Mouse (Mus musculus): ENCODE results near the gene Dck. TPM values are rescaled to one million over a fixed set of nuclear protein-coding genes. Genes with fewer than 3 reads are reported as not detected.
"Not testable (repeated sequence)": the region's sequence is repeated elsewhere in the genome, so short reads cannot be mapped to it uniquely, and the experiment has no call there.

The Dck gene
- polyA plus RNA-seq, 1 experiment from 2014 or later, result 54.7 TPM

- Histone ChIP-seq H3K4me2 (no peak overlapping the region), H3K9me3 (replicated peaks; ENCODE audit: control insufficient read depth, low read length) (no peaks in the 10 kb centered on the region), H3K4me1 (ENCODE audit: control insufficient read depth, insufficient read depth, low read length) (0 out of 2 replicates have a peak, but pooled peaks cover 2% of the 10 kb centered on the region), H3K4me3 (ENCODE audit: low read depth, low read length) (no peak overlapping the region), H3K9ac (ENCODE audit: low read depth, low read length) (no peak overlapping the region), H3K27me3 (ENCODE audit: control insufficient read depth, insufficient read depth, low read length) (no peaks in the 10 kb centered on the region), H3K27ac (ENCODE audit: low read depth, low read length) (no peak overlapping the region), H3K36me3 (ENCODE audit: control insufficient read depth, insufficient read depth, low read length) (no peaks in the 10 kb centered on the region)
- ATAC-seq (replicated peaks; ENCODE audit: insufficient number of reproducible peaks, low FRiP score, low TSS enrichment), result no peak
- WGBS (ENCODE audit: insufficient replicate concordance), result 88% methylated on average over 2 of the region's 2 CpGs
Observed at GRCm38 (mm10) chr5:88734786-88735185, 30.0 kb upstream of the Dck start.

GRCm38 (mm10) chr5:88741065-88741464 is 23.7 kb upstream of the Dck start:
- H3K4me2 ChIP-seq; H3K27ac ChIP-seq (ENCODE audit: low read depth, low read length); H3K36me3 ChIP-seq (ENCODE audit: control insufficient read depth, insufficient read depth, low read length); H3K9ac ChIP-seq (ENCODE audit: low read depth, low read length); H3K27me3 ChIP-seq (ENCODE audit: control insufficient read depth, insufficient read depth, low read length); H3K4me1 ChIP-seq (ENCODE audit: control insufficient read depth, insufficient read depth, low read length); H3K9me3 ChIP-seq (replicated peaks; ENCODE audit: control insufficient read depth, low read length); H3K4me3 ChIP-seq (ENCODE audit: low read depth, low read length); ATAC-seq (replicated peaks; ENCODE audit: insufficient number of reproducible peaks, low FRiP score, low TSS enrichment): not testable (repeated sequence)
- 87% methylated on average over 1 of the region's 1 CpGs for WGBS (ENCODE audit: insufficient replicate concordance)

DNA sequence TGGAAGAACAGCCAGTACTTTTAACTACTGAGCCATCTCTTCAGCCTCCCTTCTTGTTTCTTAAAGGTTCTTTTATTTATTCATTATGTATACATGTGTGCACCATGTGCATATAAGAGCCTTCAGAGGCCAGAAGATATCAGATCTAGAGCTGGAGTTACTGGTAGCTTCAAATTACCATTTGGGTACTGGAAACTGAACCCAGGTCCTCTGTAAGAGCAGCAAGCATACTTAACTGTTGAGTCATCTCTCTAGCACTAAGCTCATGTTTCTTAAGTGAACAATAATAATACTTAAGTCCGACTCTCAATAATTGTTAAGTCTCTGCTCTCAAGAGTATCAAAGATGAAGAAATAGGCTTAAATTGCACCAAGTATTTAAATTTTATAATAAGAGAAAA is 17.0 kb upstream of the Dck start:
- Histone ChIP-seq H3K9me3 (replicated peaks; ENCODE audit: control insufficient read depth, low read length) (no peaks in the 10 kb centered on the region), H3K4me1 (ENCODE audit: control insufficient read depth, insufficient read depth, low read length) (no peaks in the 10 kb centered on the region), H3K27ac (ENCODE audit: low read depth, low read length) (no peak overlapping the region), H3K4me2 (no peak overlapping the region), H3K4me3 (ENCODE audit: low read depth, low read length) (no peak overlapping the region), H3K9ac (ENCODE audit: low read depth, low read length) (no peak overlapping the region), H3K36me3 (ENCODE audit: control insufficient read depth, insufficient read depth, low read length) (peaks cover 7% of the 10 kb centered on the region; the same call in 1 of the 2 replicates), H3K27me3 (ENCODE audit: control insufficient read depth, insufficient read depth, low read length) (no peaks in the 10 kb centered on the region)
- WGBS (ENCODE audit: insufficient replicate concordance), result 76% methylated on average over 1 of the region's 1 CpGs
- no peak for ATAC-seq (replicated peaks; ENCODE audit: insufficient number of reproducible peaks, low FRiP score, low TSS enrichment)

DNA sequence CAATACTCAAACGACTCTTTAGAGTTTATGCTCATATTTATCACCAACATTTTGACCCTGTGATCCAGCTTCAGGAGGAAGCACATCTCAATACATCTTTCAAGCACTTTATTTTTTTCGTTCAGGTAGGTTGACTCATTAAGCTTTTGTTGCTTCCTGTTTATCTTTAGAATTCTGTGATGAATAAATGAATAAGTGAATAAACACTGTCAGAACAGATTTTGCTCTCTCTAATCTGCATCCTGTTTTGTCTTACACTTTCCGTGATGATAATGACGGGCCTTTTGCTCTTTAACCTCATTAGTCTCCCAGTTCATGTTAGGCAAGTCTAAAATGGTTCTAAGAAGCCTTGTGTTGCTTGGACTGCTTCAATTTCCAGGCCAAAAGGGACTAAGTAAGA is 11.6 kb upstream of the Dck start:
- no peak overlapping the region for H3K9ac ChIP-seq (ENCODE audit: low read depth, low read length)
- ATAC-seq (replicated peaks; ENCODE audit: insufficient number of reproducible peaks, low FRiP score, low TSS enrichment), result no peak
- H3K4me3 ChIP-seq (ENCODE audit: low read depth, low read length), result no peak overlapping the region
- H3K4me1 ChIP-seq (ENCODE audit: control insufficient read depth, insufficient read depth, low read length), result no peaks in the 10 kb centered on the region
- no peaks in the 10 kb centered on the region; the same call in 1 of the 2 replicates for H3K36me3 ChIP-seq (ENCODE audit: control insufficient read depth, insufficient read depth, low read length)
- no peak overlapping the region for H3K4me2 ChIP-seq
- 83% methylated on average over 4 of the region's 4 CpGs for WGBS (ENCODE audit: insufficient replicate concordance)
- H3K27me3 ChIP-seq (ENCODE audit: control insufficient read depth, insufficient read depth, low read length), result no peaks in the 10 kb centered on the region
- H3K9me3 ChIP-seq (replicated peaks; ENCODE audit: control insufficient read depth, low read length), result no peaks in the 10 kb centered on the region
- no peak overlapping the region for H3K27ac ChIP-seq (ENCODE audit: low read depth, low read length)

GRCm38 (mm10) chr5:88762611-88763010 is 2.2 kb upstream of the Dck start:
- 0 out of 2 replicates have a peak, but pooled peaks cover 2% of the 10 kb centered on the region for H3K36me3 ChIP-seq (ENCODE audit: control insufficient read depth, insufficient read depth, low read length)
- no peak overlapping the region for H3K9ac ChIP-seq (ENCODE audit: low read depth, low read length)
- H3K4me3 ChIP-seq (ENCODE audit: low read depth, low read length), result no peak overlapping the region
- peaks cover 12% of the 10 kb centered on the region for H3K4me1 ChIP-seq (ENCODE audit: control insufficient read depth, insufficient read depth, low read length)
- H3K9me3 ChIP-seq (replicated peaks; ENCODE audit: control insufficient read depth, low read length), result no peaks in the 10 kb centered on the region
- WGBS (ENCODE audit: insufficient replicate concordance), result 87% methylated on average over 5 of the region's 5 CpGs
- no peak overlapping the region for H3K4me2 ChIP-seq
- no peak for ATAC-seq (replicated peaks; ENCODE audit: insufficient number of reproducible peaks, low FRiP score, low TSS enrichment)
- no peaks in the 10 kb centered on the region for H3K27me3 ChIP-seq (ENCODE audit: control insufficient read depth, insufficient read depth, low read length)
- H3K27ac ChIP-seq (ENCODE audit: low read depth, low read length), result no peak overlapping the region

- no peak overlapping the region; the same call in none of the 2 replicates for H3K9ac ChIP-seq (ENCODE audit: low read depth, low read length)
- H3K27ac ChIP-seq (ENCODE audit: low read depth, low read length), result peak overlapping the region; percentile 87; the same call in 1 of the 2 replicates
- H3K4me2 ChIP-seq, result peak overlapping the region; percentile 67
- H3K4me3 ChIP-seq (ENCODE audit: low read depth, low read length), result peak overlapping the region; percentile 65
- H3K27me3 ChIP-seq (ENCODE audit: control insufficient read depth, insufficient read depth, low read length), result no peaks in the 10 kb centered on the region
- peaks cover under 1% of the 10 kb centered on the region; the same call in 1 of the 2 replicates for H3K36me3 ChIP-seq (ENCODE audit: control insufficient read depth, insufficient read depth, low read length)
- no peaks in the 10 kb centered on the region for H3K9me3 ChIP-seq (replicated peaks; ENCODE audit: control insufficient read depth, low read length)
- H3K4me1 ChIP-seq (ENCODE audit: control insufficient read depth, insufficient read depth, low read length), result peaks cover 12% of the 10 kb centered on the region
- WGBS (ENCODE audit: insufficient replicate concordance), result under 1% methylated on average over 23 of the region's 23 CpGs
- ATAC-seq (replicated peaks; ENCODE audit: insufficient number of reproducible peaks, low FRiP score, low TSS enrichment), result peak; percentile 57
Observed at GRCm38 (mm10) chr5:88764430-88764986, 288 bp upstream of the Dck start.

DNA sequence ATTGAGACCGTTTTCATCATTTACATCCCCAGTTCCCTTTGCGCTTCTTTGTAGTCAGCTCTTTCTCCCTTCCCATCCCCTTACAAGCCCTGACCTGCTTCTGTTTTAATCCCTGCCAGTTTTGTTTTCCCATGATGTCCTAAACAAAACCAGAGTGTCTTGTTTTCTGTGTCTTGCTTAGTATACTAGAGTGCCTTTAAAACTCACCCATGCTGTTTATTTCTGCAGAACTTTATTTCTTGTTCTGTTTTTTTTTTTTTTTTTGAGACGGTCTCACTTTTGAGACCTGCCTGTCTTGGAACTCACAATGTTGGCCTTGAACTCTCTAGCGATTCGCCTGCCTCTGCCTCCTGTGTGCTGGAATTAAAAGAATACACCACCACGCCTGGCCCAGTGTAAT is 791 bp downstream of the Dck start:
- Histone ChIP-seq H3K27me3 (ENCODE audit: control insufficient read depth, insufficient read depth, low read length) (no peaks in the 10 kb centered on the region), H3K4me2 (peak overlapping the region; percentile 67), H3K4me1 (ENCODE audit: control insufficient read depth, insufficient read depth, low read length) (peaks cover 12% of the 10 kb centered on the region), H3K9me3 (replicated peaks; ENCODE audit: control insufficient read depth, low read length) (no peaks in the 10 kb centered on the region), H3K36me3 (ENCODE audit: control insufficient read depth, insufficient read depth, low read length) (peaks cover 4% of the 10 kb centered on the region), H3K9ac (ENCODE audit: low read depth, low read length) (peak overlapping the region; percentile 79), H3K4me3 (ENCODE audit: low read depth, low read length) (peak overlapping the region; percentile 65), H3K27ac (ENCODE audit: low read depth, low read length) (peak overlapping the region; percentile 87)
- no peak for ATAC-seq (replicated peaks; ENCODE audit: insufficient number of reproducible peaks, low FRiP score, low TSS enrichment)
- 13% methylated on average over 6 of the region's 6 CpGs for WGBS (ENCODE audit: insufficient replicate concordance)

GRCm38 (mm10) chr5:88766121-88766520 is 1.3 kb downstream of the Dck start:
- Histone ChIP-seq H3K4me2 (peak overlapping the region; percentile 67), H3K9me3 (replicated peaks; ENCODE audit: control insufficient read depth, low read length) (no peaks in the 10 kb centered on the region), H3K4me1 (ENCODE audit: control insufficient read depth, insufficient read depth, low read length) (peaks cover 12% of the 10 kb centered on the region), H3K36me3 (ENCODE audit: control insufficient read depth, insufficient read depth, low read length) (peaks cover 4% of the 10 kb centered on the region), H3K27me3 (ENCODE audit: control insufficient read depth, insufficient read depth, low read length) (no peaks in the 10 kb centered on the region), H3K9ac (ENCODE audit: low read depth, low read length) (peak overlapping the region; percentile 79; the same call in 1 of the 2 replicates), H3K4me3 (ENCODE audit: low read depth, low read length) (peak overlapping the region; percentile 65), H3K27ac (ENCODE audit: low read depth, low read length) (no peak overlapping the region)
- 71% methylated on average over 6 of the region's 6 CpGs for WGBS (ENCODE audit: insufficient replicate concordance)
- ATAC-seq (replicated peaks; ENCODE audit: insufficient number of reproducible peaks, low FRiP score, low TSS enrichment), result no peak

- H3K36me3 ChIP-seq (ENCODE audit: control insufficient read depth, insufficient read depth, low read length), result peaks cover 7% of the 10 kb centered on the region
- no peaks in the 10 kb centered on the region for H3K27me3 ChIP-seq (ENCODE audit: control insufficient read depth, insufficient read depth, low read length)
- H3K4me3 ChIP-seq (ENCODE audit: low read depth, low read length), result no peak overlapping the region
- H3K4me1 ChIP-seq (ENCODE audit: control insufficient read depth, insufficient read depth, low read length), result peaks cover 12% of the 10 kb centered on the region
- H3K4me2 ChIP-seq, result peak overlapping the region; percentile 67
- H3K9me3 ChIP-seq (replicated peaks; ENCODE audit: control insufficient read depth, low read length), result no peaks in the 10 kb centered on the region
- ATAC-seq (replicated peaks; ENCODE audit: insufficient number of reproducible peaks, low FRiP score, low TSS enrichment), result no peak
- H3K9ac ChIP-seq (ENCODE audit: low read depth, low read length), result no peak overlapping the region; the same call in 1 of the 2 replicates
- no peak overlapping the region for H3K27ac ChIP-seq (ENCODE audit: low read depth, low read length)
- 93% methylated on average over 5 of the region's 5 CpGs for WGBS (ENCODE audit: insufficient replicate concordance)
Observed at GRCm38 (mm10) chr5:88766863-88767262, 2.1 kb downstream of the Dck start.

Data from heart, embryonic 11.5 days (tissue).